Mouse (Mus musculus) brain, embryonic 18.5 days (tissue): ENCODE data around the gene Lrrc4c.

Experiments used
- DNase-seq: peaks from one replicate; pipeline ENCODE4 v3.0.0-alpha.2; 2012; ENCODE audit warnings: low read depth, low spot score

Lrrc4c gene

DNA sequence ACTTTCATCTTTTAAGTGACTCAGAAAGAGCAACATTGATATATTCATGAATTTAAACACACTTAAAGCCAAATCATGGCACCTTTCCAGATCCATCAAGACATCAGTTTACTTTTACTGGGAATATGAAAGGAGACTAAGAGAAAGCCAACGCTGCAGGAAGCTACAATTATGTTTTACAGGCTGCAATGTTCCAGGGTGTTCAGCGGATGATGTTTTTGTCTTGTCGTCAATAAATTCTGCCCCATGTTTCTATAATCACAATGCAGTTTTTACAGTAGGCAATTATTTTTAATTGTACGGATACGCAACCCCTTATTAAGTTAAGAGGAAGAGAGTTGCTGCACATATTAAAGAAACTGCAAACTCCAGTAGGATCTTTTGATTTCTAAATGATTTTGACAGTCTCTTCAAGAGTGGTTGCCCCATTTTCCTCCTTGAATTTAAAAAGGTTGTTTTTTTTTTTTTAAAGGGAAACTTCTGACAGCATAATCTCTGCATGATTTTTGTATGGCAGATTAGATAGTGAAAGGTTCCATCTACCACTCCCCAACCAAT lies 532.9 kb downstream of the Lrrc4c start:
- peak; percentile 14 for DNase-seq

DNA sequence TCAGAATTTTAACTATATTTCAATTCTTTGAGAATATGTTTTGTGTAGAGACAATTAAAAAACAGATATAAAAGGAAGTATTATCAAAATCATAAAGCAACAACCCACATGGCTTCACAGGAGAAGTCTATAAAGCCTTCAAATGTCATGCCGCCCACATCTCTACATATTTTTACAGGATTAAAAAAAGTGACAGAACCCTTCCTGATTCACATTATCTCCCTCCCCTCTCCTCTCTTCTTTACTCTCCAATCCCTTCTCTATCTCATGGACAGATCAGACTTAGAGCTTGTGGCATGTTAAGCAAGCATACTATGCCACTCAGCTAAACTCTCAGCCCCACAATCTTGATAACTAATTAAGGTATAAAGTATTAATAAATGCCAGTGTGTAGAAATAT lies 535.8 kb downstream of the Lrrc4c start:
- no peak for DNase-seq

DNA sequence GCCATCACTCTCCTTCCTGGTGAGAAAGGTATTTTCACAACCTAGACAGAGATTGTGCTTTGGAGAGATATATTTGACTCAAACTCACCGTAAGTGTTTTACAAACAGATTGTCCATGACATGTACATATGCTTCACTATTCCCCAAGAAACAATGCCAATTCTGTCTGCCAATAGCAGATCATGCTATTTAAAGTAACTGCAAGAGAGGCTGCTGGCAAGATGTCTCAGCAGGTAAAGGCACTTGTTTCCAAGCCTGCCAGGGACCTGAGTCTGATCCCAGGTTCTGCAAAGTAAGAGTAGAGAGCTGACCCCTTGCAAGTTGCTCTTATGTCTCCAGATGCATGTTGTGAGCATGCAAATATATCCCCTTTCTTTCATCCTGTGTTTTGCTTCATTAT lies 558.1 kb downstream of the Lrrc4c start:
- DNase-seq: no peak

DNA sequence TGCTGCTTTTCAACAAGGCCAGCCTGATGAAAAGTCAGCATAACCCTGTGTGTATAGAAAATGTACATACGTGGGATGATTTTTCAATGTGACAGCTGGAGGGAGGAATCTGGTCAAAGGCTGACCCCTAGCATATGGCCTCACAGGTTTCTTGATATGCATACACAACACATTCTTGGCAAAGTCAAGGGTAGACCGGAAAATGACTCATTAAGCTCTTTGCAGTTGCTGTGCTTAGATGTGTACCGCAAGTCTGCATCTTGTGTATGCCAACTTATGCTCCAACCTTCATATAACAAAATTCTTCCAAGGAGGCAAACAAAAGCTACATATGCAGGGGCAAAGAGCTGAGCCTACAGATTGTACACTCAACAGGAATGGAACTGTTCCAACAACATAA lies 631.6 kb downstream of the Lrrc4c start:
- no peak for DNase-seq

DNA sequence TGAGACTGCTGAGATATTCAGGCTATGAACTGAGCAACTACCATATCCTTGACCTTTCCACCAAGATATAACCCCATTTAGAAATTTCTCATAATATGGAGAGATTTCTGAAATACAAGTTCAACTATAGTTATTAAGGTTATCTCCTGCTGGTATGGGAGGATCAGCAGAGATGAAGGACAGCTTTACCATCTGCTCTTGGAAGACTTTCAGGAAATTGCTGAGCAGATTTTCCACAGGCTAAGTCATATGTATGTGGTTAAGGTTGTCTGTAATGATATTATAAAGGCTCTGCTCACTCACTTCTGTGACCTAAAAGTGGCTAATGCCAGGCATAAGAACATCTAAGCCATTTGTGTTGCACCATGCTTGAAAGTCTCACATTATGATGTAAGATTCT lies 681.6 kb downstream of the Lrrc4c start:
- DNase-seq: no peak

DNA sequence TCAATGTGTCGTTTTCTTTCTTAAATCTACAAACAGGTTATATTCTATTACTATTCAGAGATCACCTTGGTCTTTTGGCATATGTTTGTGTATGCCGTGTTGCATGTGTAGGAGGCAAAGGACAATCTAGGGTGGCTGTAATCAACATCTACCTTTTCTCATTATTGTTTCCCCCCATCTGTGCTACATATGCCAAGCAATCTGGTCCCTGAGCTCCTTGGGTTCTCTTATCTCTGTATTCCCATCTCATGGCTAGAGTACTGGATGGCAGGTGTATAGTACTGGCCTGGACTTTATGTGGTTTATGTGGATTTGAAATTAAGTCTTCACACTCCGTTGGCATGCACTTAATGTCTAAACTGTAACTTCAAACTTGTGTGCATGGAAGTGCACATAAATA lies 700.4 kb downstream of the Lrrc4c start:
- DNase-seq: no peak

DNA sequence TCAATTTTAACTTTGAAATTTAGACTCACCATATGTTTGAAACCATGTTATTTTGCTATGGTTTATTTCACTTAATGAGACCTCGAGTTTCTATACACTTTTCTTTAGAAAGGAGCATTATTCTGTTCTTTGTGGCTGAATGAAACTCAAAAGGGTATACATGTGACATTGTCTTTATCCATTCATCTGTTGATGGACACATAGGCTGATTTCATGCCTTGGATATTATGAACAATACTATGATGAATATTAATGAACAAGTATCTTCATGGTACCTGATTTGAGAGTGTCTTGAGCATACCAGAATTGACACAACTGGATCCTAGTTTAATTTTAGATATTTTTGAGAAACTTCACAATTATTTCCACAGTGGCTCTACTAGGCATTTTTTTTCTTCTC lies 709.0 kb downstream of the Lrrc4c start:
- DNase-seq: no peak

DNA sequence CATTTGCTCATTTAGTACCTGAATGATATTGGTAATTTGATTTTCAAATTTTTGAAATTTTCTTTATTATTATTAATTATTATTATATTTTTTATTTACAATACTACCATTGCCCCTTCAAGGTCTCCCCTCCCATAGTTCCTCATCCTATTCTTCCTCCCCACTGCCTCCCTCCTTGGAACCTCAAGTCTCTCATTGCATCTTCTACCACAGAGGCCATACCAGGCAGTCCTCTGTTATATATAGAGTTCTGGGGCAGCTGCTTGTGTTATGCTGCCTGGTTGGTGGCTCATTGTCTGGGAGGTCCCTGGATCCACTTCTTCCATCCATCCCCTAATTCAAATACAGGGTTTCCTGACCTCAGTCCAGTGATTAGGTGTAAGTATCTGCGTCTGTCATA lies 709.6 kb downstream of the Lrrc4c start:
- no peak for DNase-seq

DNA sequence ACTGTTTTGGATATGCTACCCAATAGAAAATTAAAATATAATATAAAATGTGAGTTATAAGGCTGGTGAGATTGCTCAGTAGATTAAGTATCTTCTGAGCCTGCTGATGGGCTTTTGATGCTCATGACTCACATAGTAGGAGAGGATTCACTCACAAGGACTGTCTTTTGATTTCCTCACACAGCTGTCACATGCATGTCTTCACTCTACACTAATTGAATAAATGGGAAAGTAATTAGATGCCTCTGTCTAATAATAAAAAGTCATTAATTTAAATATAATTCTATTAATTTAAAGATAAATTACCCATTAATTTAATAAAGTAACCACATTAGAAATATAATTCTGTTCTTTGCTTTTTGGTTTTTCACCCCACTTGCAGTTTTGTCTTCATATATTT lies 718.4 kb downstream of the Lrrc4c start:
- DNase-seq: no peak

DNA sequence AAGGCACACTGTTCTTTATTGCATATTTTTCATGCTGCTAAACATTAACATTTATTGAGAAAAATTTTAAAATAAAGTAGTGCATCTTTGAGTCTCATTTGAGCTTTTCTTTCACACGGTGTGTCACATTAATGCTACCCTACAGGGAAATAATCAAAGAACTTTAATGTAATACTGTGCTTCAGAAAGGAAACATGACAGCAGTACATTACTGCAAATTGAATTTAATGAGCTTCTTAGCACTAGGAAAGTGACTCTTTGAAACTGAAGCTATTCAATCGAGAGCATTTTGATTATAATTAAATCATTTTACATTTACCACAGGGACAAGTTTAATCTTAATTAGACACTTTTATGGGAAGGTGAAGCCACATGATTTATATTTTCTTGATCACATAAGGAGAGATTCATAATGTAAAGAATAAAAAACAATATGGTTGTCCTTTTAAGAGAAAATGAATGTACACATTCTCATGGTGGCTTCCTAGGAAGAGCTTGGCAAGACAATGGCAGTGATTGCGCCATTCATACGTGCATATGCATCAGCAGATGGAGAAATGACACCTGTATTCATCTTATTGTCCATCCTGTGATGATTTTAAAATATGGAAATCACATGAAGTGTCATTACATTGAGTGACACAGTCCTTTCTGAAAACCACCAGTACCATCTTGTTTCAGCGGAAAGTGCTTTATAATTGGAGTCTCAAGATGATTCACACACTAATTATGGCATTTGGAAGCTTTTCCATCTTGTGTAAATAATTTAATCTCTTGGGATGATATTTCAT lies 719.2 kb downstream of the Lrrc4c start:
- DNase-seq: peak; percentile 10

DNA sequence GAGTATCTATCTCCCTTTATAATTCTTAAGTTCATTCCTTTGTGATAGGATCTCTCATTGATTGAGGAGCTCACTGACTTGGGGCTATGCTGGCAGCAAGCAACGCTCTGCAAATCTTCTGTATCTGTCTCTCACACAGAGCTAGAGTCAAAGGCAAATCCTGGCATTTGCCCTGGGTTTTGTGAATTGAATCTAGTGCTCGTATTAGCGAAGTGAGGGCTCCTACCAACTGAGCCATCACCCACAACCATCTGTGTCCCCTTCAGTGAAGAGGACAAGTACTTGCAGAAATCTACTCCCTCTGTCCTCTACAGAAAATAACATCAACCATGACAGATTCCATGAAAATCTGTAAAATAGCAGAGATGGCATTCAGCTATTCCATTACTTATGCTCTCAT lies 726.0 kb downstream of the Lrrc4c start:
- DNase-seq: no peak

DNA sequence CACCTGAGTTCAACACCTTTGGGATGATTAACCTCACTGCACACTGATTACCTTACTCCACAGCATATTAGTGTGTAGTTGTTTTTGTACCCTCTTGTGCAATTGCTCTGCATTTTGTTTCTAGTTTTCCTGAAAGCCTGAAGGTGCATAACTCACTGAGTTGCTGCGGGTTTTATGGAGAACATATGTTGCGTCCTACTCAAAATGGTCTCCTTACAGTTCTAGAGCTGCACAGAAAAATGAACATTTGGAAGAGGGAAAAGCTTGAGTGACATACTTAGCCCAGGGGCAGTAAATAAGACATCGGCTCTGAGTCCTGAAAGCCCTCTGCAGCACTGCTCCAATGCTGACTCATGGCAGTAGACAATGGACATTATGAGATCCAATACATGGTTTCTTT lies 727.7 kb downstream of the Lrrc4c start:
- no peak for DNase-seq

DNA sequence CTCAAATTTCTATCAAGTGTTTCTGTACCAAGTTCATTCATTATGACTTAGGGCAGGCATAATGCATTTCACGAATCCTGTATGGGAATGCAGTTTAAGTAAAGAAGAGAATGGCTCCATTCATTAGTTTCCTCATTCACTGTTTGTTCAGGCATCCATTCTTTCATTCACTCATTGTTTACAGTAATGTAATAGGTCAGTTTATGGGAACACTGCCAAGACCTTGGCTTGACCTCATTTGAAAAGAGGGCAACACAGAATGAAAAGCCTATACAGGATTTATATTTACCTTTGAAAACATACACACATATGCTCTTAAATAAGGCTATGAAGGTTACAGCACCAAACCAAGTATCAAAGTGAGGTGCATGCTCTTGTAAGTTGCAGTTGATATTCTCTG lies 762.2 kb downstream of the Lrrc4c start:
- no peak for DNase-seq

DNA sequence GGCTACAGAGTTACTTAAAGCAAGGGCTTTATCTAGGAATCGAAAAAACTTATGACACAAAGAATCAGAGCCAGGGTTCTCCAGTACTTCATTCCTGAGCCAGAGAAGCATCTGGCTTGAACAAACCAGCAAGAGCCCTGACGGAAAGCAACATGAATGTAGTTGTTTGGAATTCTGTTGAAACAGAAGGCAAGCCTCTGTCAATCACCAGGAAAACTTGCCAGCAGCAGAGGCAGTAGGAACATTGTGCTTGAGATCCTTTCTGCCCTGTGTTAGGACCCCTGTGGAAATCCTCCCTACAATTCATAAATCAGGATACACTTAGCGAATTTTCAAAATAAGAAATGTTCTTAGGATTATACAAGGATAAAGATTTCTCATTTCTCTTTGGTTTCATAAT lies 780.0 kb downstream of the Lrrc4c start:
- DNase-seq: peak; percentile 10

DNA sequence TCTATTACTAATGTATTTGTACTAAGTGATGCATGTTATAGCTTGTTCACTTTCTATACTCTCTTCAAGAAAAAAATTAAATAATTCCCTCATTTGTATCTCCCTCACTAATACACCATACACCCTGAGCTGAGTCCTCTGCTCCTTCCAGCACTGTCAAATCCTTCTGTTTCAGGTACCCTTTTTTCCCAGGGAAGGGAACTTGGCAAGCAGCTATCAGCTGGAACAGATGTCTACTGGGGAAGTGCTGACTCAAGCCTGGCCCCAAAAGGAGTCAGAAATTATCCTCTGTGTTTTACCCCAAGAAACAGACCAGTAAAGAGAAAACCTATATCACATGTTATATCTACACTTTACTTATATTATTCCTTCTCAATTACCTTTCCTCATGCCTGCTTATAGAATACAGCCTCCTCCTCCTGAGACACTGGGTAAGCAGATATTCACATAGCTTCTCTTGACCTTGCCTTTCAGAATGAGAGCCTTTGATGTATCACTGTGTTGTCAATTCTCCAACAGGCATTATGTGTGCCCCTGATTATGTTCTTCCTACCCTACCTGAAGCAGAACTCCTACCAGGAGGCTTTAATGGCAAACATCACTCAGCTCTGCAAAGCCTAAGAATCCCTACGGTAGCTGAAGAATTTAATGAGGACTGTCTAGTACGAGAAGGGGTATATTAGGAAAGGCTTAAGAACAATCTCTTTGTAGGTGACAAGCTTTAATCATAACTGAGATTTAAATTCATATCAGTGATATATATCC lies 785.6 kb downstream of the Lrrc4c start:
- DNase-seq: no peak

DNA sequence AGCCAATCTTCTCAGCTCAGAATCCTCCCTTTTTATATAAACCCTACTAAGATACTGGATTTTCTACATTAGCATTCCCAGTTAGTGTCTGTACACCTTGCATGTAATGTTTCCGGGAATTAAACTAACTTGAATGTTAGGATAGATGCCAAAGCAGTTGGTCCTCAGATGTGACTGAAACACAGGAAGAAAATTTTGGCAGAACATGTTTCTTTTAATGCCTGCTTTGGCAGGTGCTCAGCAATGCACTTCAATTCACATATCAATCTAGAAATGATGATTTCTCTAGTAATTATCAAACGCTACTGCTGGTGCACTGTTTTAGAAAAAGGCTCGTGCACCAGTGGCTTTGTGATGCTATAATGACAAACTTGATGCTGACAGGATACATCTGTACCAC lies 806.3 kb downstream of the Lrrc4c start:
- no peak for DNase-seq

DNA sequence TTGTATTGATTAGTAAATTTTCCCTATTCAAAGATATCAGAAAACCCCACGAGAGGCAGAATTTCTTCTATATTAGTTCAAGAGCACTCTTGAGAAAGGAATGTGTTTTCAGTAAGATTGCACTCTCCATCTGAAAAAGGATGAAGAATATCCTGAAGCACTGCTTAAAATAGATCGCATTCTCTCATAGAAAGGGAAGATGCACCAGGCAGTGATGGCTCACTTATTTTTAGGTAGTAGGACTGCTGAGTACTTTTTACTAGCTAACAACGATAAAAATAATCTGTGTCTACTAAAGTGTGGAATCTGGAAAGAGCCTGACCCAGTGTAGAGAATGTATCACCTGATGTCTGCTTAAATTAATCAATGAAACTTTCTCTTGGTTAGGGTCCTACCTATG lies 820.5 kb downstream of the Lrrc4c start:
- no peak for DNase-seq

DNA sequence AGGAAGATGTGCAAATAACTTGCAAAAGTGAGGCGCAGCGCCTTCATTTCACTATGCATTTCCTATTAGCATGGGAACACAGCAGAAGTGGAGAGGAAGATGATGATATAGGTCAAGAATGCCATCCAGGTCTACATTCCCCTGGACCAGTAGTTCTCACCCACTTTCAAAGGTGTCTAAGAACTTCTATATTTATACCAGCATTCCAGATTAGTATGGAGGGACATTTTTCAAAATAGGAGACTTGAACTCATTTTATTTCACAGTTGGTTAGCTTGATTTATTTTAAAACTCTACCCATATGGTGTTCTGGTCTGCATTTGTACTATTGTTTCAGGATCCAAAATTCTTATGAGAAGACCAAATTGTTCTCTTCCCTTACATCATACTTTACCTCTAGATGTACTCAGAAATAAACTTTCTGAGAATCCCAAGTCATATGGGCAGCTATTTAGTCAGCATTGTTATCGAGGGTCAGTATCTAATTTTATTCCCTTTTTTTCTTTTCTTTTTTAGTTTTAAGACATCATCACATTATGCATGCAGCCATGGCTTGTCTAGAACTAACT lies 833.7 kb downstream of the Lrrc4c start:
- DNase-seq: no peak

DNA sequence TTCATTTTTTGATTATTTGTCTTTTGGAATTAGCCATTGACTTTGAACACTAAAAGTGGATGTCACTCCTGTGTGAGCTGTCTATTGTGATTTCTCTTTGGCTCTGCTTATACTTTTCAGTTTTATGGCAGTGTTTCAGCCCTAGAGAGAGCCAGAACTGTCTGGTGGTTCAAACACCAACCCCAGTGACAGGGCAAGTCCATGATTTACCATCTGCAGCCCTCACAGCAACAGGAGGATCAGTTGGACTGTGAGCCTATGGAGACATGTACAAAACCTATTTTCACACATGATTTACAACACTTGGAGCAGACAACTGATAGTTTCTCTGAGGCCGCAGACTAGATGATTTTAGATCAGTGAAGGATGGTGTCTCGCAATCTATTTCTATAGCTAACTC lies 847.8 kb downstream of the Lrrc4c start:
- DNase-seq: peak; percentile 18

DNA sequence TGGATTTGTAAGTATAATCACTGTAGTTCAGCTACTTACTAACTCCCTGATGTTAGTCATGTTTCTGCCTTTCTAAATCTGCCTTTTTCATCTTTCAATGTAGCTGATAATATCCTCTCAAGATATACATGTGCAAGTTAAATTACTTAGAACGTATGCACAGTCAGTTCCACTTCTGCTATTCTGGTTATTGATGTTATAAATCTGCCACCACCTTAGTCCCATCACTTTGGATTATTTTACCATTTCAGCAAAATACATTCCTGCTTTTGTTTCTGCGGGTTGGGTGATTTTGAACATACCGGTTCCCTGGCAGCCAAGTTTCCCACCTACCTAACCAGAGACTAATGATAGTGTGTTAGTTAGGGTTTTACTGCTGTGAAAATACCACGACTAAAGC lies 860.4 kb downstream of the Lrrc4c start:
- no peak for DNase-seq

DNA sequence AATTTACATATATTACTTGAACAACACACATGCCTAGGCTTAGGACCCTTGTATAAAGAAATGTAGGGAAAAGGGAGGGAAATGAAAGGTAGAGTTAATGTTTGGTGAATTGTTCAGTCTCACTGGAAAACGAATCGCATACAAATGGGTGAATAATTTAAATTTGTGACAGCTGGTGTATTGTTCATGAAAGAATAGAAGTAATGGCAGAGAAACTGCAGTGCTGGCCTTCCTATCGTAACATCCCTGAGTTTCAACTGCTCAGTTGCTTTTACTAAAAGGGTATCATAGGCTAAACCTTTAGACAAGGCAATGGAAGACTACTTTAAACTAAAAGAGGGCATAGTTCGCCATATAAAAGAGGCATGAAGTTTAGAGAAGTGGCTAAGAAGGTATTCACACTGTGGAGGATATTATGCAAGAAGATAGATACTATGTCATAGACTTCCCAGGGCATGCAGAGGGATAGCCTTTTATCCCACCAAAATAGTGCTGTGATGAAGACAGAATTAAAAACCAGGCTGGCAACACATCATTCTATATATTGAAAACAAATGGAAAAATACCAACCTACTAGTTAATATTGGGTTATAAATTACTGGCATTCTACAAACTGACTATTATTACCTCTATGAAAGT lies 879.1 kb downstream of the Lrrc4c start:
- no peak for DNase-seq

DNA sequence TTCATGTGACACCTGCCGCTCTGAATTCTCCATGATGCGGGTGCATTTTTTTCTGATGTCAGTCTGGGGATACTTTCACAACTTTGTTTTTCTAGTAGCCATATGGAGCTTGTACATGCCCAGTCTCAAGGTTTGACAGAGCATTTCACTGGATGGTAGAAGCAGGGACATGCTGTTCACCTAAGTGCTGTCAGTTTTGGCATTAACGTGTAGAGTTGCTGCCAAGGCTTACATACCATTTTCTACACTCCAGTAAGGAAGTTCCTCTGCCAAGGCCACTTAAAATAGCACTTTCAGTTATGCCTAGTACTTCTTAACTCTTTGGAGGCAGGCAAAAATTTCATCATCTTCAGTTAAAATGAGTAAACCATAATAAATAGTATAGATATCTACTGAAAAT lies 915.0 kb downstream of the Lrrc4c start:
- DNase-seq: peak; percentile 49
